ENCODE assay signal across 8 mouse cellular contexts in genomic region chr7:102337898-102338297, GRCm38 (mm10).
A peak's percentile ranks its signal among the peaks of the same experiment; 100 is the strongest.
DNase-seq lines count a peak whose midpoint lies in the region; ATAC-seq lines count a peak whose summit lies in the region.

No protein-coding gene starts in this region.

- no peak overlapping the region for H3K27ac ChIP-seq in embryonic facial prominence, embryonic 14.5 days (replicated peaks; ENCODE audit: low read depth, low read length)
- H3K27ac ChIP-seq in embryonic facial prominence, embryonic 10.5 days (replicated peaks), result no peak overlapping the region
- H3K27ac ChIP-seq in hindbrain, embryonic 13.5 days, result no peak overlapping the region

- H3K4me2 ChIP-seq in embryonic facial prominence, embryonic 14.5 days (ENCODE audit: low read depth, low read length), result no peak overlapping the region
- H3K4me2 ChIP-seq in hindbrain, embryonic 13.5 days, result no peak overlapping the region

- H3K27me3 ChIP-seq in embryonic facial prominence, embryonic 14.5 days (replicated peaks; ENCODE audit: control insufficient read depth, insufficient read depth, low read length), result no peaks in the 10 kb centered on the region
- H3K27me3 ChIP-seq in embryonic facial prominence, embryonic 10.5 days (replicated peaks; ENCODE audit: low read depth, poor library complexity, severe bottlenecking), result no peaks in the 10 kb centered on the region
- H3K27me3 ChIP-seq in hindbrain, embryonic 13.5 days, result no peaks in the 10 kb centered on the region

- H3K4me3 ChIP-seq in embryonic facial prominence, embryonic 14.5 days (ENCODE audit: low read depth, low read length), result no peak overlapping the region
- no peak overlapping the region for H3K4me3 ChIP-seq in embryonic facial prominence, embryonic 10.5 days
- H3K4me3 ChIP-seq in hindbrain, embryonic 13.5 days, result no peak overlapping the region

- DNase-seq in embryonic facial prominence, embryonic 14.5 days (ENCODE audit: low spot score), result peak; percentile 69
- no peak for DNase-seq in embryonic facial prominence, embryonic 10.5 days (ENCODE audit: low spot score)
- peak; percentile 44 for DNase-seq in adipocyte (ENCODE audit: low spot score)
- peak; percentile 55 to 79 for DNase-seq in kidney, adult 8-10 months
- peak; percentile 84 for DNase-seq in lung, postnatal 36 days
- DNase-seq in left cerebral cortex, postnatal 14 days (ENCODE audit: low spot score in 2 of 2), result no peak
- DNase-seq in layer of hippocampus, adult 9-11 months, result no peak

- H3K9me3 ChIP-seq in embryonic facial prominence, embryonic 14.5 days (ENCODE audit: control insufficient read depth, low read length), result no peaks in the 10 kb centered on the region
- no peaks in the 10 kb centered on the region for H3K9me3 ChIP-seq in embryonic facial prominence, embryonic 10.5 days
- H3K9me3 ChIP-seq in hindbrain, embryonic 13.5 days, result no peaks in the 10 kb centered on the region

- H3K9ac ChIP-seq in embryonic facial prominence, embryonic 14.5 days (ENCODE audit: low read depth, low read length), result no peak overlapping the region
- no peak overlapping the region for H3K9ac ChIP-seq in hindbrain, embryonic 13.5 days

- WGBS in embryonic facial prominence, embryonic 14.5 days, result 22% methylated on average over 3 of the region's 3 CpGs
- 44% methylated on average over 3 of the region's 3 CpGs for WGBS in embryonic facial prominence, embryonic 10.5 days
- 66% methylated on average over 3 of the region's 3 CpGs for WGBS in hindbrain, embryonic 13.5 days

- intact Hi-C loops in left cerebral cortex, postnatal 14 days (cut with DNase I), result no loop called here

- H3K4me1 ChIP-seq in embryonic facial prominence, embryonic 14.5 days (ENCODE audit: control insufficient read depth, insufficient read depth, low read length), result no peaks in the 10 kb centered on the region
- no peaks in the 10 kb centered on the region for H3K4me1 ChIP-seq in embryonic facial prominence, embryonic 10.5 days
- H3K4me1 ChIP-seq in hindbrain, embryonic 13.5 days (replicated peaks), result no peaks in the 10 kb centered on the region

- no peaks in the 10 kb centered on the region for H3K36me3 ChIP-seq in embryonic facial prominence, embryonic 14.5 days (ENCODE audit: control insufficient read depth, insufficient read depth, low read length)
- H3K36me3 ChIP-seq in embryonic facial prominence, embryonic 10.5 days (replicated peaks), result no peaks in the 10 kb centered on the region
- H3K36me3 ChIP-seq in hindbrain, embryonic 13.5 days, result no peaks in the 10 kb centered on the region

- no peak for ATAC-seq in embryonic facial prominence, embryonic 14.5 days (ENCODE audit: low read depth)
- no peak for ATAC-seq in hindbrain, embryonic 13.5 days (ENCODE audit: low FRiP score)

Comparison
In these comparisons a context has a peak if more than half of its experiments do, and no peak if none do; other contexts are left out.
1. DNase-seq: peak in embryonic facial prominence, embryonic 14.5 days (single experiment), adipocyte (single experiment), kidney, adult 8-10 months (2 of 2) and lung, postnatal 36 days (single experiment); none in embryonic facial prominence, embryonic 10.5 days (single experiment), left cerebral cortex, postnatal 14 days (0 of 2) and layer of hippocampus, adult 9-11 months (single experiment).